Mouse (Mus musculus) olfactory bulb, adult 2 months (tissue): ENCODE measurements around the gene Parp6. TPM values are rescaled to one million over a fixed set of nuclear protein-coding genes. Genes with fewer than 3 reads are reported as not detected.

Experiments used
- H3K27ac ChIP-seq: fragments of 200-500 bp; 2 replicates; pipeline ENCODE4 v1.5.1; 2012; ENCODE audit warnings: low read depth, low read length; ENCODE audit not compliant: insufficient read depth
- H3K4me1 ChIP-seq: fragments of 200-500 bp; 2 replicates; pipeline ENCODE4 v1.6.1; 2012; ENCODE audit warnings: low read length; ENCODE audit not compliant: control insufficient read depth, insufficient read depth
- H3K4me3 ChIP-seq: fragments of 200-500 bp; 2 replicates; pipeline ENCODE4 v1.5.1; 2012; ENCODE audit warnings: mild to moderate bottlenecking, low read depth, low read length, moderate library complexity; ENCODE audit not compliant: insufficient read depth
- CTCF ChIP-seq: fragments of 200-500 bp; IDR thresholded peaks from 2 replicates; pipeline ENCODE4 v1.5.1; 2012; ENCODE audit warnings: low read depth, mild to moderate bottlenecking, low read length, moderate library complexity; ENCODE audit not compliant: insufficient read depth
- POLR2A ChIP-seq: fragments of 200-500 bp; IDR thresholded peaks from 2 replicates; pipeline ENCODE4 v1.6.1; 2012; ENCODE audit warnings: mild to moderate bottlenecking, low read depth, low read length, moderate library complexity; ENCODE audit not compliant: insufficient read depth
- WGBS: fragments of 180-500 bp; shearing (Covaris S2); methylation state at CpG from one replicate; pipeline ENCODE4 v1.1.7; 2018; 5-methylcytosine and 5-hydroxymethylcytosine counted together
- polyA plus RNA-seq: library from polyadenylated mRNA; stranded (reverse); fragments of >200 nt; gene quantifications from 2 replicates; pipeline ENCODE4 v1.2.4, GENCODE M21; 2012; ENCODE audit warnings: low replicate concordance; ENCODE audit not compliant: missing spikeins, insufficient read depth, insufficient read length

Gene Parp6
- polyA plus RNA-seq, 1 experiment, result not detected

GRCm38 (mm10) chr9:59653371-59653770 lies 36.3 kb downstream of the Parp6 start:
- H3K4me1 ChIP-seq, result no peaks in the 10 kb centered on the region
- no peak overlapping the region for H3K4me3 ChIP-seq
- H3K27ac ChIP-seq, result no peak overlapping the region
- TF ChIP-seq POLR2A (no peak), CTCF (no peak)
- 31% methylated on average over 3 of the region's 3 CpGs for WGBS

DNA sequence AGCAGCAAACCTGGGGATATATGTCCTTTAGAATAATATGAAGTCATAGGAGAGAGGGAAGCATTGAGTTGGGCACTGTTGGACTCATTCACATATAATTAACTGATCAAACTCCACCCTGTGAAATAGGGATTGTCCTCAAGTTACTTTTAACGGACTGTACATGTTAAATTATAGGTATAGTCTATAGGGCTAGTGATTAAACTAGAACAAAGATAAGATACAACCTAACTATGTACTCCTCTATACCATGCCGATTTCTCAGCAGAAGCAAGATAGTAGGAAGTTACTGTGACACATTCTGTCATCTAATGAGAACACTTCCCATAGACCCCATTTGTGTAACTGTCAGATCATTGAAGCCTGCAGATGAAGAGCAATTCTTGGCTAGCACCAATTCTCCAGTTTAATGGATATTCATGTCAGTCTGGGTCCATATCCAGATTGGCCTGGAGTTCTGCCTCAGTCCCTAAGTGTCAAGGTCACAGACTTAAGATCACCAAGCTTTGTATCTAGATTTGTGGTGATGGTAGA lies 37.4 kb downstream of the Parp6 start:
- Histone ChIP-seq H3K4me1 (peaks cover under 1% of the 10 kb centered on the region), H3K4me3 (no peak overlapping the region), H3K27ac (no peak overlapping the region)
- TF ChIP-seq CTCF (no peak), POLR2A (no peak)
- 66% methylated on average over 2 of the region's 2 CpGs for WGBS

DNA sequence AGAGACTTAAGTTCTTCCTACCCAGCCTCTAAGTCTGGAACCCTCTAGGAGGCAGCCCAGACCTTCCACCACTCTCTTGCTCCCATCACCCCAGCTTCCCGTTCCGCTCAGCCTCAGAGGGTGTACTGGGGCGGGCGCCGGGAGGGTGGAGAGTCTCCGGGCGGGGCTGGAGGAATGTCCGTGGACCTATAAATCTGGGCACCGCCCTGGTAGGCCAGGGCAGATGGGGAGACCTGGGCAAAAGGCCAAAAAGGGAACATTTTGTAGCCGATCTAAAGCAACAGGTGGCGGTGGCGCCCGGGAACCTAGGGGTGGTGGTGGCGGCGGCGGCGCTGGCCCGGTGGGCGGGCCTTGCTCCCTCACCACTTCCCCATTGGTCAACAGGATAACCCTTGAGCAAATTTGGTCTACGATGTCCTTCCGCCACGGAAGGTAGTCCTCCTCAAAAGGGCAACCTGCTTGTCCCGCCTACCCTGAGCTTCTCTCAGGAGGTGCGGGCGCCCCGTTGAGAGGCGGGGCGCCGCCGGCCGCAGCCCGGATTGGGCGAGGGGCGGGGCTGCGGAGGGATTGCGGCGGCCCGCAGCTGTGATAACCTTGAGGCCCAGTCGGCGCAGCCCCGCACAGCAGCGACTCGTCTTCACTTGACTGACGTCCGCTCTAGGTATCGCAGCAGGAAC lies 39.0 kb downstream of the Parp6 start, which contains the start of gene Pkm:
Gene Pkm, plus strand, starts transcription at position 411 of the 677 bp plus-strand sequence.
- TF ChIP-seq POLR2A (peak; percentile 89), CTCF (peak; percentile 19; the same call in 1 of the 2 replicates)
- WGBS, result under 1% methylated on average over 46 of the region's 46 CpGs
- H3K4me1 ChIP-seq, result peaks cover 10% of the 10 kb centered on the region
- H3K27ac ChIP-seq, result peak within 1 kb of the TSS; percentile 96
- peak within 1 kb of the TSS; percentile 71 for H3K4me3 ChIP-seq

DNA sequence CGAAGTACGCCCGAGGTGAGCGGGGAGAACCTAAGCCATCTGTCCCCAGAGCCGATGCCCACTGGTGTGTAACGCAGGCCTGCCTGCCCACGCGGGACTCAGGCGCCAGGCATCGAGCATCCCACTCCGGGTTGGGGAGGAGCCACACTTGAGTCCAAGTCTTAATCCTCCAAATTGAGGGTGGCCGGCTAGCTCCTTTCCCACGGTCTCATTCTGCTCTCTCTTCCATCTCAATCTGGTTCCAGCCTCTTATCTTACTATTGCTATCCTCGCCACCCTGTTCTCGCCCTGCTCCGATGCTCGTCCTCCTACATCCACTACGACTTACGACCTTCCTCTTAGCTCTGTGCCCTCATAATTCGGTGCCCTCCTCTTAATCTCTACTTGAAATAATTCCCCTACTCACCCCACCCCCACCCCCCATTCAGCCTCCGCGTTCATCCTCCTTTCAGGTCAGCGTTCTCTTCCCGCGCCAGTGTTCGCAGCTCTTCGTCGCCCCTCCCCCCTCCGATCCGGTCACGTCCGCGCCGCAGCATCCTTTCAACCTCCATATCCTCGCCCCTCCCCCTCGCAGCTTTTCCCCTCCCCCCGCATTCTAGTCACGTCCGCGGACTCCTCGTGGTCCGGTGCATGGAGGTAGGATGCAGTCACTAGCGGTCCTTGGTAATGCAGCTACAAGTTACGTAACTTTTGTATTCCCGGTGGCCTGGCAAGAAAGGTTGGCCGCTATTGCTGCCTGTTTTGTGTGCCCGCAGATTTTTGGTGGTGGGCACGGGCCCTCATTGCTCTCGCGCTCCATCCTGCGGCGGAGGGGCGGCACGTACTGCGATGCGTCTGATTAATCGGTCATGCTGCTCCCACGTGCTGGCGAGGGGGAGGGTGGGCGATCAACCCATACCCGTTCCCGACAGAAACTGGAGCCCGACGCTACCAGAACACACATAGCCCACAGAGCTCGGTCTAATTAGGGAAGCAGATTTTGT lies 39.8 kb downstream of the Parp6 start:
- WGBS, result under 1% methylated on average over 65 of the region's 65 CpGs
- Histone ChIP-seq H3K4me3 (peak overlapping the region; percentile 71), H3K27ac (peak overlapping the region; percentile 96), H3K4me1 (peaks cover 16% of the 10 kb centered on the region)
- TF ChIP-seq POLR2A, result 0 out of 2 replicates have a peak, but pooled peaks have one; percentile 24
- TF ChIP-seq CTCF, result 0 out of 2 replicates have a peak, but pooled peaks have one; percentile 20

GRCm38 (mm10) chr9:59658146-59658545 lies 41.1 kb downstream of the Parp6 start:
- no peak overlapping the region for H3K4me3 ChIP-seq
- no peak overlapping the region for H3K27ac ChIP-seq
- H3K4me1 ChIP-seq, result peaks cover 22% of the 10 kb centered on the region
- TF ChIP-seq CTCF, result no peak
- TF ChIP-seq POLR2A, result no peak
- WGBS, result 9% methylated on average over 4 of the region's 4 CpGs

DNA sequence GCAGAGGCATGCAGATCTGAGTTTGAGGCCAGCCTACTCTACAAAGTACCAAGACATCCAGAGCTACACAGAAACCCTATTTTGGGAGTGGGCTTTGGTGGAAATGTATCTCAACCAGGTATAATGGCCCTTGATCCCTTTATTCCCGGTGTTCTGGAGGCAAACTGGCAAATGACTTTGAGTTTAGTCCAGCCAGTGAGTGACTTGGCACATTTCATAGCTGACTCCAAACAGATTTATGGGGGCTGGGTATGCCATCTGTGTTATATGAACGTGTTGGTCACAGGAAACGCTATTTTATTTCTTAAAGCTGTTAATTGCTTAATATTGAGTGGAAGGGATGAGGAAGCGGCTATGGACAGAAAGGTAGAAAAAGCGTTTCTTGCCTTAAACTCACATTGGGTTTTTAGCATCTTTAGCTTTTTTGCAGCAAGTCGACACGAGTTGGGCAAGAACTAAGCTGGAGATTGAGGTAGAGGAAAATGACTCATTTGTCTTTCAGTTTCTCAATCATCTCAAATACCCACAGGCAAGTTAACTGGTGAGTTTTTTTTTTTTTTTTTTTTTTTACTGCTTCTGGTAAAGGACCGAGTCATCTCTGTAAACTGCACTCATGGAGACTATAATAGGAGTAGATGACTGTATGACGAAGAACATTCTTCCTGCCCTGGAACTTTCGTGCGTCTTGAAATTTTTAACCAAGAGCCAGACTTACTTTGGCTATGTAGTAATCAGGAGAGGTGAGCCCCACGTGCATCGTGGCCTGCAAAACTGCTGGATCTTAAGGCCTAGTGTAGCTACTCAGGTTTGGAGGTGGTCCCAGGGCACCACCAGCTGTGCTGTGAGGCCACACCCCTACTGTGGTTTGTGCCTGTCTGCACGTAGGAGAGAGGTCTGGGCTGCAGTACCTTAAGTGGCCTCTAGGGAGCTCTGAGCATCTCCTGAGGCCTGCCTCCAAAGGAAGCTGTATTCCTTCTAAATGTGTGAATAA lies 42.2 kb downstream of the Parp6 start:
- WGBS, result 31% methylated on average over 14 of the region's 14 CpGs
- peaks cover 25% of the 10 kb centered on the region for H3K4me1 ChIP-seq
- peak; percentile 39; the same call in 1 of the 2 replicates for TF ChIP-seq CTCF
- TF ChIP-seq POLR2A, result no peak
- no peak overlapping the region for H3K4me3 ChIP-seq
- H3K27ac ChIP-seq, result no peak overlapping the region

- Histone ChIP-seq H3K27ac (no peak overlapping the region), H3K4me3 (no peak overlapping the region; the same call in 1 of the 2 replicates), H3K4me1 (peaks cover 28% of the 10 kb centered on the region)
- no peak for TF ChIP-seq CTCF
- TF ChIP-seq POLR2A, result no peak
- WGBS, result 17% methylated on average over 10 of the region's 10 CpGs
These were observed 43.3 kb downstream of the Parp6 start for GRCm38 (mm10) chr9:59660421-59660820.
